Mouse (Mus musculus): Measurements from ENCODE around the gene Brip1. TPM values are rescaled to one million over a fixed set of nuclear protein-coding genes. Genes with fewer than 3 reads are reported as not detected.
"Not testable (repeated sequence)": the region's sequence is repeated elsewhere in the genome, so short reads cannot be mapped to it uniquely, and the experiment has no call there.

Brip1 gene
- polyA plus RNA-seq, 1 experiment from 2014 or later = 11.1 TPM

GRCm38 (mm10) chr11:86201901-86202675, 1.1 kb upstream of the Brip1 start:
- Histone ChIP-seq H3K36me3 (ENCODE audit: insufficient read depth, low read length) (peaks cover 45% of the 10 kb centered on the region), H3K4me1 (ENCODE audit: insufficient read depth, low read length) (peaks cover 15% of the 10 kb centered on the region), H3K4me3 (ENCODE audit: low read length) (peak overlapping the region; percentile 82), H3K4me2 (replicated peaks; ENCODE audit: low read depth, low read length) (peak overlapping the region; percentile 77), H3K9ac (replicated peaks; ENCODE audit: low read length) (peak overlapping the region; percentile 88), H3K27me3 (ENCODE audit: insufficient read depth, low read length) (no peaks in the 10 kb centered on the region), H3K9me3 (ENCODE audit: low read length) (peaks cover 13% of the 10 kb centered on the region), H3K27ac (ENCODE audit: low read length) (peak overlapping the region; percentile 85)
- ATAC-seq (ENCODE audit: low FRiP score, low TSS enrichment) = no peak
- WGBS = 35% methylated on average over 16 of the region's 16 CpGs

- H3K9me3 ChIP-seq (ENCODE audit: low read length) = peaks cover 13% of the 10 kb centered on the region
- H3K27ac ChIP-seq (ENCODE audit: low read length) = peak overlapping the region; percentile 91
- ATAC-seq (ENCODE audit: low FRiP score, low TSS enrichment) = peak; percentile 79
- WGBS = under 1% methylated on average over 16 of the region's 21 CpGs
- H3K9ac ChIP-seq (replicated peaks; ENCODE audit: low read length) = peak overlapping the region; percentile 74
- peaks cover 15% of the 10 kb centered on the region for H3K4me1 ChIP-seq (ENCODE audit: insufficient read depth, low read length)
- H3K36me3 ChIP-seq (ENCODE audit: insufficient read depth, low read length) = peaks cover 30% of the 10 kb centered on the region
- H3K4me2 ChIP-seq (replicated peaks; ENCODE audit: low read depth, low read length) = peak overlapping the region; percentile 72
- no peaks in the 10 kb centered on the region for H3K27me3 ChIP-seq (ENCODE audit: insufficient read depth, low read length)
- H3K4me3 ChIP-seq (ENCODE audit: low read length) = peak overlapping the region; percentile 82
These were observed 452 bp downstream of the Brip1 start for GRCm38 (mm10) chr11:86200460-86201021.

GRCm38 (mm10) chr11:86199733-86200132, 1.3 kb downstream of the Brip1 start:
- 0 out of 2 replicates have a peak overlapping the region, but pooled peaks have one; percentile 74 for H3K9ac ChIP-seq (replicated peaks; ENCODE audit: low read length)
- peaks cover 12% of the 10 kb centered on the region for H3K9me3 ChIP-seq (ENCODE audit: low read length)
- H3K4me2 ChIP-seq (replicated peaks; ENCODE audit: low read depth, low read length) = peak overlapping the region; percentile 72
- H3K4me1 ChIP-seq (ENCODE audit: insufficient read depth, low read length) = peaks cover 15% of the 10 kb centered on the region
- H3K36me3 ChIP-seq (ENCODE audit: insufficient read depth, low read length) = peaks cover 22% of the 10 kb centered on the region
- WGBS = 52% methylated on average over 4 of the region's 4 CpGs
- no peak for ATAC-seq (ENCODE audit: low FRiP score, low TSS enrichment)
- no peak overlapping the region for H3K27ac ChIP-seq (ENCODE audit: low read length)
- peak overlapping the region; percentile 82 for H3K4me3 ChIP-seq (ENCODE audit: low read length)
- no peaks in the 10 kb centered on the region for H3K27me3 ChIP-seq (ENCODE audit: insufficient read depth, low read length)

GRCm38 (mm10) chr11:86185224-86185623, 15.8 kb downstream of the Brip1 start:
- ATAC-seq (ENCODE audit: low FRiP score, low TSS enrichment); H3K36me3 ChIP-seq (ENCODE audit: insufficient read depth, low read length); H3K4me1 ChIP-seq (ENCODE audit: insufficient read depth, low read length); H3K9ac ChIP-seq (replicated peaks; ENCODE audit: low read length); H3K4me2 ChIP-seq (replicated peaks; ENCODE audit: low read depth, low read length); H3K4me3 ChIP-seq (ENCODE audit: low read length); H3K9me3 ChIP-seq (ENCODE audit: low read length); H3K27me3 ChIP-seq (ENCODE audit: insufficient read depth, low read length); H3K27ac ChIP-seq (ENCODE audit: low read length): not testable (repeated sequence)
- WGBS = 91% methylated on average over 7 of the region's 7 CpGs

- H3K27me3 ChIP-seq (ENCODE audit: insufficient read depth, low read length) = no peaks in the 10 kb centered on the region
- H3K4me1 ChIP-seq (ENCODE audit: insufficient read depth, low read length) = no peaks in the 10 kb centered on the region
- H3K27ac ChIP-seq (ENCODE audit: low read length) = no peak overlapping the region
- H3K9me3 ChIP-seq (ENCODE audit: low read length) = no peaks in the 10 kb centered on the region
- no peak overlapping the region for H3K4me2 ChIP-seq (replicated peaks; ENCODE audit: low read depth, low read length)
- WGBS = 66% methylated on average over 3 of the region's 3 CpGs
- no peak overlapping the region for H3K9ac ChIP-seq (replicated peaks; ENCODE audit: low read length)
- H3K4me3 ChIP-seq (ENCODE audit: low read length) = no peak overlapping the region
- no peaks in the 10 kb centered on the region for H3K36me3 ChIP-seq (ENCODE audit: insufficient read depth, low read length)
- no peak for ATAC-seq (ENCODE audit: low FRiP score, low TSS enrichment)
These were observed 25.2 kb downstream of the Brip1 start for GRCm38 (mm10) chr11:86175833-86176232.

GRCm38 (mm10) chr11:86174173-86174572, 26.8 kb downstream of the Brip1 start:
- H3K4me1 ChIP-seq (ENCODE audit: insufficient read depth, low read length) = no peaks in the 10 kb centered on the region
- no peaks in the 10 kb centered on the region for H3K36me3 ChIP-seq (ENCODE audit: insufficient read depth, low read length)
- no peaks in the 10 kb centered on the region for H3K27me3 ChIP-seq (ENCODE audit: insufficient read depth, low read length)
- H3K4me2 ChIP-seq (replicated peaks; ENCODE audit: low read depth, low read length) = no peak overlapping the region
- no peak overlapping the region for H3K4me3 ChIP-seq (ENCODE audit: low read length)
- 68% methylated on average over 2 of the region's 2 CpGs for WGBS
- H3K9ac ChIP-seq (replicated peaks; ENCODE audit: low read length) = no peak overlapping the region
- no peaks in the 10 kb centered on the region for H3K9me3 ChIP-seq (ENCODE audit: low read length)
- no peak for ATAC-seq (ENCODE audit: low FRiP score, low TSS enrichment)
- H3K27ac ChIP-seq (ENCODE audit: low read length) = no peak overlapping the region

- Histone ChIP-seq H3K27me3 (ENCODE audit: insufficient read depth, low read length) (no peaks in the 10 kb centered on the region), H3K9me3 (ENCODE audit: low read length) (no peaks in the 10 kb centered on the region), H3K9ac (replicated peaks; ENCODE audit: low read length) (no peak overlapping the region), H3K4me2 (replicated peaks; ENCODE audit: low read depth, low read length) (no peak overlapping the region), H3K4me1 (ENCODE audit: insufficient read depth, low read length) (no peaks in the 10 kb centered on the region), H3K4me3 (ENCODE audit: low read length) (no peak overlapping the region), H3K36me3 (ENCODE audit: insufficient read depth, low read length) (no peaks in the 10 kb centered on the region), H3K27ac (ENCODE audit: low read length) (no peak overlapping the region)
- WGBS = 80% methylated on average over 2 of the region's 2 CpGs
- ATAC-seq (ENCODE audit: low FRiP score, low TSS enrichment) = no peak
These were observed 30.2 kb downstream of the Brip1 start for GRCm38 (mm10) chr11:86170743-86171142.

- Histone ChIP-seq H3K4me2 (replicated peaks; ENCODE audit: low read depth, low read length) (no peak overlapping the region), H3K9me3 (ENCODE audit: low read length) (no peaks in the 10 kb centered on the region), H3K27ac (ENCODE audit: low read length) (no peak overlapping the region), H3K36me3 (ENCODE audit: insufficient read depth, low read length) (no peaks in the 10 kb centered on the region), H3K4me3 (ENCODE audit: low read length) (no peak overlapping the region), H3K9ac (replicated peaks; ENCODE audit: low read length) (no peak overlapping the region), H3K27me3 (ENCODE audit: insufficient read depth, low read length) (no peaks in the 10 kb centered on the region), H3K4me1 (ENCODE audit: insufficient read depth, low read length) (no peaks in the 10 kb centered on the region)
- WGBS = 57% methylated on average over 2 of the region's 2 CpGs
- ATAC-seq (ENCODE audit: low FRiP score, low TSS enrichment) = no peak
These were observed 40.7 kb downstream of the Brip1 start for GRCm38 (mm10) chr11:86160251-86160650.

- WGBS = 45% methylated on average over 2 of the region's 2 CpGs
- Histone ChIP-seq H3K4me3 (ENCODE audit: low read length) (no peak overlapping the region), H3K27me3 (ENCODE audit: insufficient read depth, low read length) (no peaks in the 10 kb centered on the region), H3K4me1 (ENCODE audit: insufficient read depth, low read length) (no peaks in the 10 kb centered on the region), H3K4me2 (replicated peaks; ENCODE audit: low read depth, low read length) (no peak overlapping the region), H3K27ac (ENCODE audit: low read length) (no peak overlapping the region), H3K36me3 (ENCODE audit: insufficient read depth, low read length) (no peaks in the 10 kb centered on the region), H3K9me3 (ENCODE audit: low read length) (no peaks in the 10 kb centered on the region), H3K9ac (replicated peaks; ENCODE audit: low read length) (no peak overlapping the region)
- ATAC-seq (ENCODE audit: low FRiP score, low TSS enrichment) = no peak
These were observed 42.0 kb downstream of the Brip1 start for GRCm38 (mm10) chr11:86158950-86159349.

- no peak overlapping the region for H3K27ac ChIP-seq (ENCODE audit: low read length)
- H3K4me1 ChIP-seq (ENCODE audit: insufficient read depth, low read length) = no peaks in the 10 kb centered on the region
- H3K9me3 ChIP-seq (ENCODE audit: low read length) = no peaks in the 10 kb centered on the region
- no peak for ATAC-seq (ENCODE audit: low FRiP score, low TSS enrichment)
- no peak overlapping the region for H3K9ac ChIP-seq (replicated peaks; ENCODE audit: low read length)
- 80% methylated on average over 5 of the region's 5 CpGs for WGBS
- H3K4me2 ChIP-seq (replicated peaks; ENCODE audit: low read depth, low read length) = no peak overlapping the region
- no peak overlapping the region for H3K4me3 ChIP-seq (ENCODE audit: low read length)
- H3K36me3 ChIP-seq (ENCODE audit: insufficient read depth, low read length) = no peaks in the 10 kb centered on the region
- no peaks in the 10 kb centered on the region for H3K27me3 ChIP-seq (ENCODE audit: insufficient read depth, low read length)
These were observed 45.4 kb downstream of the Brip1 start for GRCm38 (mm10) chr11:86155638-86156037.

Measured in kidney, embryonic 16.5 days (tissue).